Comparison of ENCODE assay signal across 8 mouse cellular contexts in the genomic region with DNA sequence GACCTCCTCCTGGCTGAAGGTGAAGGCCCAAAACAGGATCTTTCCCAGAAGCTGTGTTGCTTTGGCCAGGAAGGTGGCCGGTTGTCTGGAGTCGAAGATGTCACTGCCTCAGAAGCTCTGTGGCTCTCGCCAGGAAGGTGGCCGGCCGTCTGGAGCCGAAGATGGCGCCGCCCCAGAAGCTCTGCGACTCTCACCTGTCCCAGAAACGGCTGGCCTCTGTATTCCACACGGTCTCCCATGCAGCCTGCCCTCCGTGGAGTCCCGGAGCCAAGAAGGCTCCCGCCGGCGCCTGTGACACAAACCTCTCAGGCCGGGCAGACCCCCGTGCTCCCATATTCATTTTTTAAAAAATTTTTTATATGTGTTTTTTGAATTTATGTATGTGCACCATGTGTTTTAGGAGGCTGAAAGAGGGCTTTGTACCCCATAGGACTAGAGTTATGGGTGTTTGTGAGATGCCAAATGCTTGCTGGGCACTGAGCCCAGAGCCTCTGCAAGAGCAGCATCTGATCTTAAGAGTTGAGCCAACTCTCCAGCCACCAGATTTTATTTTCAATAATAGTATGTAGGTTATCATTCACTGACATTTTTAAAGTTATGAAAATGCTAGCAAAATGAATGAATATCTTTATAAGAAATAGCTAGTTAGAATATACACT.
DNase-seq lines count a peak whose midpoint lies in the region; ATAC-seq and TF ChIP-seq lines count a peak whose summit lies in the region.
"Not testable (repeated sequence)": the region's sequence is repeated elsewhere in the genome, so short reads cannot be mapped to it uniquely, and the experiment has no call there.

No protein-coding gene starts in this region.

- not testable (repeated sequence) for H3K4me2 ChIP-seq in forebrain, embryonic 16.5 days (ENCODE audit: low read length)

- TF ChIP-seq POLR2A in brain, embryonic 14.5 days (IDR thresholded peaks at IDR 0.05; ENCODE audit: borderline replicate concordance, extremely low read depth, insufficient read depth, insufficient read length, poor library complexity, severe bottlenecking) = not testable (repeated sequence)

- not testable (repeated sequence) for H3K9me3 ChIP-seq in forebrain, embryonic 16.5 days (ENCODE audit: control insufficient read depth, low read length)

- H3K27ac ChIP-seq in forebrain, embryonic 16.5 days (ENCODE audit: low read length); layer of hippocampus, adult 2 months: not testable (repeated sequence)

- peak; percentile 69 for DNase-seq in brain, embryonic 14.5 days (ENCODE audit: low read depth)
- DNase-seq in cerebellum, adult 18-20 months = peak; percentile 77 to 78
- DNase-seq in cerebellum, adult 9-11 months = peak; percentile 79
- DNase-seq in cerebellum, postnatal 36 days = peak; percentile 76 to 77
- DNase-seq in layer of hippocampus, adult 2 months (ENCODE audit: low spot score in 2 of 2) = peak; percentile 4 to 19
- DNase-seq in layer of hippocampus, postnatal 36 days = peak; percentile 7 to 10
- peak; percentile 26 to 28 for DNase-seq in right cerebral cortex, postnatal 10 days (ENCODE audit: low spot score in 2 of 2)

- not testable (repeated sequence) for H3K36me3 ChIP-seq in forebrain, embryonic 16.5 days (ENCODE audit: control insufficient read depth, insufficient read depth)

- ATAC-seq in forebrain, embryonic 16.5 days = peak; percentile 54; the same call in 1 of the 2 replicates

- H3K9ac ChIP-seq in forebrain, embryonic 16.5 days (replicated peaks; ENCODE audit: low read depth, low read length) = not testable (repeated sequence)

- not testable (repeated sequence) for H3K4me3 ChIP-seq in forebrain, embryonic 16.5 days (replicated peaks; ENCODE audit: low read length); layer of hippocampus, adult 2 months

- not testable (repeated sequence) for TF ChIP-seq CTCF in brain, embryonic 14.5 days (IDR thresholded peaks at IDR 0.05; ENCODE audit: borderline replicate concordance, extremely low read depth, insufficient read depth, insufficient read length); layer of hippocampus, adult 2 months (conservative IDR thresholded peaks at IDR 0.05)

- H3K4me1 ChIP-seq in forebrain, embryonic 16.5 days (replicated peaks; ENCODE audit: control insufficient read depth, insufficient read depth, low read length) = not testable (repeated sequence)

- H3K27me3 ChIP-seq in forebrain, embryonic 16.5 days (replicated peaks; ENCODE audit: control insufficient read depth, insufficient read depth, low read length) = not testable (repeated sequence)

- 84% methylated on average over 15 of the region's 18 CpGs for WGBS in forebrain, embryonic 16.5 days

Comparison
In these comparisons a context has a peak if more than half of its experiments do, and no peak if none do; other contexts are left out.
1. DNase-seq: peak in every context shown above with its lines; median percentile 79 in cerebellum, adult 9-11 months; 78 in cerebellum, adult 18-20 months; 76 in cerebellum, postnatal 36 days; 69 in brain, embryonic 14.5 days; 27 in right cerebral cortex, postnatal 10 days; 12 in layer of hippocampus, adult 2 months; 8 in layer of hippocampus, postnatal 36 days.